Mouse (Mus musculus) adrenal gland, postnatal 25 days (tissue): ENCODE results near the gene Adprhl2. TPM values are rescaled to one million over a fixed set of nuclear protein-coding genes. Genes with fewer than 3 reads are reported as not detected.

ENCODE experiments used
- DNase-seq: peaks from one replicate; pipeline ENCODE4 v3.0.0; 2021; ENCODE audit warnings: mixed read lengths
- long read RNA-seq: library from polyadenylated mRNA; stranded (forward); transcript quantifications from one replicate; pipeline ENCODE4 v2.0.0, GENCODE M21; 2021
- total RNA-seq: library from RNA; stranded (reverse); gene quantifications from 2 replicates; pipeline ENCODE4 v1.2.3, GENCODE M21; 2021

Adprhl2 gene
- total RNA-seq = 27.6 and 38.9 TPM in 2 replicates
- long read RNA-seq, transcript Adprhl2-201 (6 exons, 1,672 nt) = major isoform, 86 of 96 reads
- long read RNA-seq, partial matches to known transcripts = 6 of 96 reads
- long read RNA-seq, other reads (novel, unspliced or antisense) = 2 of 96 reads

DNA sequence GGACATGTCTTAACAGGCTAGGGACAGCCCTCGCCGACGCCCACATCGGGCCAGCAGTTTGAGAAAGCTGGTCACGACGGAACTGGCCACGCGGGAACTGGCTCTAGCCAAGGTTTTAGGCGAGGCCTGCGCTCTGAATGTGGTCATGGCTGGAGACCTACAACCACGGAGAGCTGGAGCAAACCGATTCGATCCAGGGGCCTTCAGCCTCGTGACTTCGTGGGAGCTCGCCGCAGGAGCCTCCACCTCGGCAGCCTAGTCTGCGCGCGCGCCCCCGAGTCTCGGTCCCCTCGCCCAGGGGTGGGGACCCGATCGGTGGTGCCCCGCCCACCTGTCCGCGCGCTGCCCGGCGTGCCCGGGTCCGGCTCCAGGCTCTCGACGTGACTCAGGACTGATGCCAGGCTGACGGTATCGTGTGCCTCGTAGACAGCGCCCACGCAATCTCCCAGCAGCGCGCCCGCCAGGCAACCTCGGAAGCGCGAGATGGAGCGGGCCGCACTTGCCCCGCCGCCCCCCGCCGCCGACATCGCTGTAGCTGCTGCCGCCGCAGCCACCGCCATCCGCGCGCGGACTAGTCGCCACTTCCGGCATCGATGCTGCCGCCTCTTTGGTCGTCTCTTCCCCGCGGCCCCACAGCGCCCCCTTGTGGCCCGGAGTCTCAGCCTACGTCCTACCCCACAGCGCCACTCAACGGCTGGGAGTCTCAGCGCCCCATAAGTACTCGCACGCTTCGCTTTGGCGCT lies at the start of gene Adprhl2:
Adprhl2 (minus strand) TSS at position 593 of the 743 bp plus-strand sequence.
- DNase-seq = peak; percentile 100

DNA sequence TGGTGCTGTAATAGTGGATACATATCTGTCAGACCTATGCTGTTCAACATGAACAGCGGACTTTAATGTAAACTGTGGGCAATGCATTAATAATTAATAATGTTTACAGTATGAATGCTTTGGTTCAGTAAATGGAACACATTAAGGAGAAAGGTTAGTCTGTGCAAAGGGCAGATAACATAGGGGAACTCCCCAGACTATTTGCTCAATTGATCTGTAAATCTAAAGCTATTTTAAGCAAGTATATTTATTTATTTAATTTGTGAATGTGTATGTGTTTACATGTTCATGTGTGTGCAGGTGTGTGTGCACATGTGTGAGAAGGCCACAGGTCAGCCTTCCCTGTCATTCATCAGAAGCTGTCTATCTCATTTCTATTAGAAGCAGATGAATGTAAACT lies 38.6 kb upstream of the Adprhl2 start:
- no peak for DNase-seq

DNA sequence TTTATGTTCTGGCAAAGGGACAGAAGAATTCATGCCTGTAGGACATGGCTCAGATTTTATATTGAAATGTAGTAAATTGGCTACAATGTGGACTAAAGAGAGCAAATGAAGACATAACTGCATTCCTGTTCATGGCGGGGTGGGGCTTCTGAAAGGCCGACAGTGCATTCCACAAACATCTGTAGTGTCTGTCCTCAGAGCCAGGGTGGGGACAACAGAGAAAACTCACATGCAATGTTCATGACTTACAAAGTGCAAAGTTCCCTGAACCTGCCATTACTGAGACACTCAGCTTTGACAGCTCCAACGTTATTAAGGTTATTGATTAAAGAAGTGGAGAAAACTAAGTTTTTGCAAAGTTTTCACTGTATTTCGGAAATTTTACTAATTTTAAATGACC lies 21.9 kb upstream of the Adprhl2 start:
- no peak for DNase-seq

DNA sequence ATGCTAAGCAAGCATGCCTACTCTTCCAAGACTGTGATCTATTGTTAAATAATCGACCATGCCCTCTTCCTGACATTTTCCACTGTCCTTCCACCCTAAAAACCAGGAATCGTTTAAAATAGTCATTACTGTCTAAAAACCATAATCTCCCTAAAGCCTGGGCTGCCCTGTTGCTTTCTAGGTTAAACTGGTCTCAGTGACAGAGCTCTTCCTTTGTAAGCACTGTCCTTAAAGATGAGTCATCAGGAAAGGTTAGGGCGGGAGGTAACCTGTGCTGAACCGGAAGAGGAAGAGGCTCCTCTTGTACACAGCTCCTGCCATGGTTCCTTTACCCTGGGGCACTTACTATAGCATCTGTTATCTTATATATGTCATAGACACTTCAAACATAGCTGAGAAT lies 18.0 kb upstream of the Adprhl2 start:
- no peak for DNase-seq

DNA sequence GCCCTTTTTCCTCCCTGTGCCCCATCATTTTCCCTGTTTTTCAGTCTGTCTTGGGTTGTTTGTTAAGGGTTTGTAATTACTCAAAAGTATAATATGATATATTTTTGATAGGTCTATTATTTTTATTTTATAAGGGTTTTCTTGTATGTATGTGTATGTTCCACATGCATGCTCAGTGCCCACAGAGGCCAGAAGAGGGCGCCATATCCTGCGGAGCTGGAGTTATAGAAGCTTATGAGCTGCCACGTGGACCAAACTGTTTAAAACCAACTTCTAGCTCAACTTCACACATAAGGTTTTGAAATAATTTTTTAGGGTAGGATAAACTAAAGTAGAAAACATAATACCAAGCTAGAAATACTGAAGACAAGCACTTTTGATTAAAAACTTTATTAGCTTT lies 10.9 kb upstream of the Adprhl2 start:
- DNase-seq = no peak

DNA sequence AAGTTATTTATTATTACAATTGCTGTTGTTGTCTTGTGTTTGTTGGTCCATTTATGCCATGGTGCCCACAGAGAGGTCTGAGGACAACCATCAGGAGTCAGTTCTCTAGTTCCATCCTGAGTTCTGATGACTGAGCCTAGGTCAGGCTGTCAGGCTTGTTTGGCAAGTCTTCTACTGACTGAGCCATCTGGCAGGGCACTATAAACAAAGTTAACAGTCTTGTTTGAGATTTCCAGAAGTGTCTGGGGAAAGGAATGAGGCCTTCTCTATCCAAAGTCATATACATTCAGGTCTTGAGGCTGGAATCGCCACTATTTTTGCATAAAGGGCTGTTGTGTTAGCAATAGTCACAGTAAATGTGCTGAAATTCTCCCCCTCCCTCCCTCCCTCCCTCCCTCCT lies 10.2 kb upstream of the Adprhl2 start:
- DNase-seq = no peak

DNA sequence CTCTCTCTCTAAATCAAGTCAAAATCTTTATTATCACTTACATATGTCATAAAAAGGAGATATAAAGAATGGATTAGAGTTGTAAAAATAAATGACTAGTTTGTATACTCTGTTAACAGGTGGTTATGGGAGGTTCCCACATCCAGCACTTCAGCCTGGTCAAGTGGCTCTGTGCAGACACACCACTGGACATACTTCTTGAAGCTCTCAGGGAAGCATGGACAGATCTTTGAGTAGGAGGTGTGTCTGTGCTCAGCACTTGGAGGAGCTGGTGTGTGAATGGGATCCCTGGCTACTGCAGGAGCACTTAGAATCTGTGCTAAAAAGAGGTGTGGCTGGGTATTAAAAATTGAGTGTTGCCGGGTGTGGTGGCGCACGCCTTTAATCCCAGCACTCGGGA lies 8.8 kb upstream of the Adprhl2 start:
- DNase-seq = no peak

DNA sequence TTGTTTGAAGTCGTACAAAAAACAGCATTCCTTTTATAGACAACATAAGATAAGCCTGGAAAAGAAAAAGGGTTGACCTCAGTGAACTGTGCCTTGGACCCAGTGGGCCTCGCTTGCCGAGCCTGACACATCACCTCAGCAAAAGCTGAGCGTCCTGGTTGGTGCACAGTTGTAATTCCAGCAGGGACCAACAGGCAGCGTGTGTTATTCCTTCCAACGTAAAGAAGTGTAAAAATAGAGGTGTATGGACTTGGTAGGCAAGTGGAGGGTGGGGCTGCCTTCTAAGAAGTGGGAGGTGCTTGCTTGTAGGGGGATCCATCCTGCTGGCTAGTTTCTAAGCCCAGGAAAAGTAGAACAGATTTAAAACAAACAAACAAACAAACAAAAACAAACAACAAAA lies 4.5 kb upstream of the Adprhl2 start:
- DNase-seq = no peak

DNA sequence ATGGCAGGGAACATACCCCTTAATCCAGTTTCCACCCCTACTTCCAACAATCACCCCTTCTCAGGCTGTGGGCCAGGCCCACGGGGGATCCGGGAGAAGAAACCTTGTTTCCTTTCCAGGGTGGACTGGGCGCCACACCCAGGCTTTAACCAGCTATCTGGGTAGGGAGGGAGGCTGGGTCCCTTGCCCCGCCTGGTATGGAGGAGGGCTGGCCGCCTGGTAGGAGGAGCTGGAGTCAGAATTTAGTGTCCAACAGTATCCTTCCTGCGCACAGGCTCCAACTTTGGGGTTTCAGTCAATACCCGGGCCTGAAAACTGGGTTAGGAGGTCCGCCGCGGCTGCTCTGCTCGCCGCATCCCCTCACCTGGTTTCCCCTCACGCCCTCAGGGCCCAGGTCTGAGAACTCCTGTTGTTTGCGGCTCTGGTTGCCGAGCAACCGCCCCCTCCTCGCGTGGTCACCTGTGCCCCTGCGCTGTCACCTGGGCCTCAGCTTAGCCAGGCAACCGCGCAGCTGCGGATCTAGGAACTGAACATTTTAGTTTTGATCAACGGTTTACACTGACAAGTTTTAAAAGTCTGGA lies 3.9 kb upstream of the Adprhl2 start, which contains the start of gene Tekt2:
Tekt2 (minus strand) TSS at position 408 of the 581 bp plus-strand sequence.
- DNase-seq = no peak

DNA sequence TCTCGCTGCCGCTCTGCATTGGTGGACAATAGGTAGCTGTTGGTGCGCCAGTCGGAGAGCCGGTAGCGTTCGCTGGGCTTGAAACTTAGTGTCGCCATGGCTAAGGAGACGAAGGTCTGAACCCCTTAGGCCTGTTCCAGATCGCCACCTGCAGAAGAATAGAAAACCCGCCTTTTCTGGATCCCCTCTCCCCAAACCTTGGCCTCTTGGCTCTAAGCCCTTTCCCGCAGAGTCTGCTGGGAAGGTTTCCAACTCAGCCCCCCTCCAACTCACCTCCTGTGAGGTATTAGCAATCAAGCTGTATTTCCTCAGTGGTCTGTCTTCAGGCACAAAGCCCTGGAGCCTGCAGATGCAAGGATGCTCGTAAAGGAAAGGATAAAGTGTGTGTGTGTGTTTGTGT lies 3.4 kb upstream of the Adprhl2 start:
- DNase-seq = no peak

DNA sequence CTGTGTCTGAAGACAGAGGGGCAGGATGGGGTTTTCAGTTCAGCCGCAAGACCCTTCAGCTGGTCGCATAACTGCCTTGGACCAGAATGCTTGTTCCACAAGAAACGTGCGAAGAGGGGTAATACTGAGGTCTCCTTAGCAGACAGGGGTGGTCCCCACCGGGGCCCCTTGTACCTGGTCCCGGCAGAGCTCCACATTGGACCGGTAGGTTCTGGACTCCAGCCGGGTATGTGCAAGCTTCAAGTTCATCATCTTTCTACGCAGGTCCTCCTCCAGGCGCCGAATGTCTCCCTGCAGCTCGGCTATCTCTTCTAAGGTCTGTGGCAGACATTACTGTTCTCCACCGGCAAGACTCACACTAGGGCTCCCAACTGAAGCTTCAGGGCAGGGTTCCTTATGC lies 1.1 kb upstream of the Adprhl2 start:
- DNase-seq = no peak

DNA sequence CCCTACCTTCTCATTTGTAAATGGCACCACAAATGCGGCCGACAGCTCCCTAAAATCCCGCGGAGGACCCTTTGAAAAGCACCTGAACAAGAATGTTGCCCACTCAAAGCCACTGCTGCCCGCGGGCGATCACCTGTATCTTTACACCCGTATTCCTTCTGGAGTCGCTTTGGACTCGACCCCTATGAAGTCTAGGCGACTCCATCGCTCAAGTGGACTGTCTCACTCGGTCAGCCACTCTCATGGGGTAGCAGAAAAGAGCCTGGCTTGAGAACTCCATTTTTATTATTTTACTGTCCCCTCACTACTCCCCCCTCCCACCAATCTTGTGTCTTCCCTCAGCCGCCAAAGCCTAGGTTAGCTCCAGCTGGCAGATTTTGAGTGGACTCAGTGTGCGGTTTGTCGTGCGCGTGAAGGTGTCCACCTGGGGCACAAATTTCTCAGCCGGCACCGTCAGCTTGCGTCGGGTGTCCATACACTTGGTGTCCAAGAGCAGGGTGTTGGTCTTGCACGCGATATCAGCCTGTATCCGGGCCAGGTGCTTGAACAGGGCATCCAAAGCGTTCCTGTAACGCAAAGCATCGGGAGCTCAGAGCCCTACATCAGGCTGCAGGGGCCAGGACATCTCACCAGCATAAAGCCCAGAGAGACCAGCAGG lies 480 bp upstream of the Adprhl2 start:
- DNase-seq = no peak

DNA sequence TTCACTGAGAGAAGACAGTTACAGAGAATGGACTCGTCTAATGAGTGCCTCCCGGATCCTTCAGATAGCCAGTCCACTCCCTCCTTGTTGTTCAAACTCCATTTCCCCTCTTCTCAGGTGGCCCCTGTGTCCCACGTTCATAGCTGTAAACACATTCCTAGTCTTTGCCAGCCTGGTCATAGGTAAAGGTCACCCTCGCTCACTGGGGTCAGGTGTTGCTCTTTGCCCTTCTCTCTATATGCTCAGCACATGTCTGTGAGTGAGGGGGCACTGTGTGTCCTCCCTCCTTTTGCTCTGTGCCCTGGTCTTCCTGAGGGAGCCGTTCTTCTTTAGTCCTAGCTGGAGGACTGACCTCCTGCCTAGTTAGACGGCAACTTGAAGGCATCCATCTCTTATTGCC lies 1.7 kb downstream of the Adprhl2 start:
- no peak for DNase-seq

DNA sequence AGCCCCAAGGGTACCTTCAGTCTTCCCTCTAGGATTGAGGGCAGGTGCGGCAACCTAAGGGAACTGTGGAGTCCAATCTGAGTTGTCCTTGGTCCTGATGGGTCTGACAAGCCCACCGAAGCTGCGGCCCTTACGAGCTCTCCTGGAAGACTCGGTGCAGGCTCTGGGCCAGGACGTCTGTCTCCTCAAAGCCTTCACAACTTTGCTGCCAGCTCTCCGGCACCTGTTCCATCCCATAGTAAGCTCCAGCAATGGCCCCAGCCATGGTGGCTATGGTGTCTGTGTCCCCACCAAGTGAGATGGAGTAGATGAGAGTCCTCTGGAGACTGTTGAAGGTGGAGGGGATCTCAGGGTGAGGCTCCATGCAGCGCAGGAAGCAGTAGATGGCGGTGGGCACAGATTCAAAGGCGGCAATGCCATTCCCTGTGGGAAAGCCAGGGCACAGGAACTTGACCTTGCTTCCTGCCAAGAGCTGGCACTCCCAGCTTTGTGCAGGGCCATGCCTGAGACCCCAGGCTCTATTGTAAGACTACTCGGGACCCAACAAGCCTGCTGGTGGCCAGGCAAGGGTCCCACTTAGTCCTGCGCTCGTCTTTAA lies 5.0 kb downstream of the Adprhl2 start:
- no peak for DNase-seq

DNA sequence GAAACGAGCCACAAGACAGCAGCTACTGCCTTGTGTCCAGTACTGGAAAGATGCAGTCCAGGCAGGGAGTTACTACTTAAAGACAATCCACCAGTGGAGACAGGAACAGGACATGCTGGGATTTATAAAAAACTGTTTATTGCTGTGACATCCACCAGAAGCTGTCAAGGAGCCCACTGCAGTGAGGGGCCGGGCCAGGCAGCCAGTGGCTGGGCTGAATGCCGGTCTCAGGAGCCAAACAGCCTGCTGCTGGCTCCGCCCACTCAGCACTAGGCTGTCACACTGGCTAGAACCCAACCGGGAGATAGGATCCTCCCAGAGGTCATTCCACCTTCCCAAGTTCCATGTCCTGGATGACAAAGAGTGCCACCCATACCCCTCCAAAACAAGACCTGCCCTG lies 5.6 kb downstream of the Adprhl2 start:
- no peak for DNase-seq

DNA sequence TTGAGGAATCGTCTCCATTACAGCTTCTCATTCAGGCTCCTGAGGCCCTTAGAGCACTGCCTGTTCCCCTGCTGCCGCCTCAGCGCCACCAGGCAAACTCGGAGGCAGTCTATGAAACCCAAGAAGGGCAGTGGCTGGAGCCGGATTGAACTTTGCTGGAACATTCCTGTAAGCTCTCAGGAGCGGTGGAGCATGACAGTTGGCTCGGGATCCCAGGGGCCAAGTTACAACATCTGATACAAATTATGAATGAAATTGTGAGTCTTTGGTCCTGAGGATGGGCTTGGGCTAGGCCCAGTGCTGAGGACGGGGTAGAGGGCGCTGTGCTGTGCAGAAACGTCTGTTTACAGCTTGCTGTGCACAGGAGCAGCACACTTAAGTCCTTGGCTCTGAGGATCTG lies 7.1 kb downstream of the Adprhl2 start:
- no peak for DNase-seq

DNA sequence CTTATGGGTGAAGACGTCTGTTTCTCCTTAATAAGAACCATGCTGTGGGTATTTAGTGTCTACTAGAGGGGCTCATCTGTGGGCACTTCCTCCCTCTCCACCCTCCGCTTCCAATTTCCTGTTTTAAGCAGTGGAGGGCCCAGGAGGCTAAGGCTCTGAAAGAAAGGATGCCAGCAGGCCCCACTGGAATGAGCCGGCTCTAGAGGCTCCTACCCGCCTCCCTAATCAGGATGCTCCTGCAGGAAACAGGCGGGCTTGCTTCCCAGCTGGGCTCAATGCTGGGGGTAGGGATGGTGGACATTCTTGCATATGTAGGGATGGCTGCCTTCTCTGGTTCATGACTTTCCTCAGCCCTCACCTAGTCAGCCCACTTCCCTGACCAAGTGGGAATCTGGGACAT lies 8.3 kb downstream of the Adprhl2 start:
- no peak for DNase-seq

DNA sequence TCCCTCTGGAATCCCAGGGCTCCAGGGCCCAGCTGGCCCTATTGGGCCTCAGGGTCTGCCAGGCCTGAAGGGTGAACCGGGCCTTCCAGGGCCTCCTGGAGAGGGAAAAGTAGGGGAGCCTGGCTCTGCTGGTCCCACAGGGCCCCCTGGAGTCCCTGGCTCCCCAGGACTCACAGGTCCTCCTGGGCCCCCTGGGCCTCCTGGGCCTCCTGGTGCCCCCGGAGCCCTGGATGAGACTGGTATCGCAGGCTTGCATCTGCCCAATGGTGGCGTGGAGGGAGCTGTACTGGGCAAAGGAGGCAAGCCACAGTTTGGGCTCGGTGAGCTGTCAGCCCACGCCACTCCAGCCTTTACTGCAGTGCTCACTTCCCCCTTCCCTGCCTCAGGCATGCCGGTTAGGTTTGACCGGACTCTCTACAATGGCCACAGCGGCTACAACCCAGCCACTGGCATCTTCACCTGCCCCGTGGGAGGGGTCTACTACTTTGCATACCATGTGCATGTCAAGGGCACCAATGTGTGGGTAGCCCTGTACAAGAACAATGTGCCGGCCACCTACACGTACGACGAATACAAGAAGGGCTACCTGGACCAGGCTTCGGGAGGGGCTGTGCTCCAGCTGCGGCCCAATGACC lies 9.8 kb downstream of the Adprhl2 start:
- no peak for DNase-seq

DNA sequence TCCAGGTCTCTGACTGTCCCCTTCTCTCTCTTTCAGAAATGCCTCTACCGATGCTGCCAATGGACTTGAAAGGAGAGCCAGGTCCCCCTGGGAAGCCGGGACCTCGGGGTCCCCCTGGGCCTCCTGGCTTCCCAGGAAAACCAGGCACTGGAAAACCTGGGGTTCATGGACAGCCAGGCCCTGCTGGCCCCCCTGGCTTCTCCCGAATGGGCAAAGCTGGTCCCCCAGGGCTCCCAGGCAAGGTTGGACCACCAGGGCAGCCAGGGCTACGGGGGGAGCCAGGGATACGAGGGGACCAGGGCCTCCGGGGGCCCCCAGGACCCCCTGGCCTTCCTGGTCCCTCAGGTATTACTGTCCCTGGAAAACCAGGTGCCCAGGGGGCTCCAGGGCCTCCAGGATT lies 11.2 kb downstream of the Adprhl2 start:
- DNase-seq = no peak

DNA sequence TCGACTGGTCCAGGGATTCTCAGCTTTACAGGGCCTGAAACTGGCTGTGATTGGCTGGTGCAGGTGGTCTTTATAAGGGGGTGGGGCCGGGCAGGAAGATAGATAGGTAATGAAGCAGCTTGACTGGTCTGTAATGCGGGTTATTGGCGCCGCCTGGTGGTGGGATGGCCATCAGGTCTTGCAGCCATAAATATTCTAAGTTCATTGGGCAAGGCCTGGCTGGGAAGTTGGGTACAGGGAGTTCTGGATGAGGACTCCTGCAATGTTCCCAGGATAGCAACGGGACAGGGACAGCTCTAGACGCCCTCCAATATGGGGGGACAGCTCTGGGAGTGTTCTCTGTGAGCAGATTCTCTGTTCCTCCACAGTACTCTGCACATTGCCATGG lies 11.6 kb downstream of the Adprhl2 start:
- peak; percentile 89 for DNase-seq

DNA sequence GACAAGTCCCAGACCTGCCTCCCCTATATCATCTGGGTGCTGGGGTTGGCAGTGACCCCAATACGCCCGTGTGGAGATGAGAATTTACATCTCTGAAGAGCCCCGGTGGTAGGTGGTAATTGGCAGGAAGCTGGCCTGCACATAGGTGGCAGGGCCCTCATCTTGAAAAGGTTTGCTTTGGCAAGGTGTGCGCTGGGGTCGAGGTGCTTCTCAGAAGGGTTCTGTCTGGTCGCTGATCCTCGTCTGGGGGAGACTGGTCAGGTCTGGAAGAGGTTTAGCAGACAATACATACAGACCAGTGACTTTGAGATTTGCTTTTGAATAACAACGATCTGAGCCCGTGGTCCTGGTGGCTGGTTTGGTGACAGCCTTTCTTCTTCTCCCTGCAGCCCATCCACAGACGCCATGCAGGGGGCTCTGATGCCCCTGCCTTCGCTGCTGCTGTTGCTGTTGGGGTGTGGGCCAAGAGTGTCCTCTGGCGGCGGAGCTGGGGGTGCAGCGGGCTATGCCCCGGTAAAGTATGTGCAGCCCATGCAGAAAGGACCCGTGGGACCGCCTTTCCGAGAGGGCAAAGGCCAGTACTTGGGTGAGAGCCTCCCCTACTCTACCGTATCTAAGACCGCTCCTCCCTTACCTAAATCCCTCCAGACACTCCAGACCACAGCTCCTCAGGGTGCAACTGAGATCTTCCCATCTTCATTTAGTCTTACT lies 12.1 kb downstream of the Adprhl2 start:
- no peak for DNase-seq

DNA sequence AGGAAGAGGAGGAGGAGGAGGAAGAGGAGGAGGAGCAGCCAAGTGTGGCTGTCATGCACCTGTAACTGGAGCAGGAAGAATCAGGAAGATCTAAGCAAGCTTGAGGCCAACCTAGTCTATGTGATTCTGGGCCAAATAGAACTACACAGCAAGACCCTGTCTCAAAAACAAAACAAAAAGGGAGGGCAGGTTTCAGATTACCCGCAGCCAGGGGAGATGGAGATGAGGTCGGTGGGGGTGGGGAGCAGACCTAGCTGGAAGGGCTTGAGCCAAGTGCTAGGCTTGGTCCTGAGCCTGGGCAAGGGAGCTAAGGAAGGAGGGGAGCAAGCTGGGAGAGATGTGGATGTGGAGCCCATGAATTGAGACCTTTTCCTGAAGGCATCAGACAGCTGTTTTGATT lies 14.7 kb downstream of the Adprhl2 start:
- DNase-seq = no peak
